Mouse (Mus musculus): ENCODE measurements around the gene Tmem126a. TPM values are rescaled to one million over a fixed set of nuclear protein-coding genes. Genes with fewer than 3 reads are reported as not detected.

Tmem126a gene
- polyA plus RNA-seq, 1 experiment: 0.98 TPM

- H3K4me1 ChIP-seq (ENCODE audit: control insufficient read depth): peaks cover 6% of the 10 kb centered on the region
- H3K4me3 ChIP-seq (replicated peaks): peak within 1 kb of the TSS; percentile 43
- H3K27me3 ChIP-seq (ENCODE audit: control insufficient read depth): peaks cover 14% of the 10 kb centered on the region
- H3K36me3 ChIP-seq (ENCODE audit: control insufficient read depth): no peaks in the 10 kb centered on the region
- H3K9me3 ChIP-seq (ENCODE audit: control insufficient read depth, low read length): no peaks in the 10 kb centered on the region; the same call in 1 of the 2 replicates
- no peak for TF ChIP-seq TAL1 (IDR thresholded peaks at IDR 0.05; ENCODE audit: low read length)
- no peak for TF ChIP-seq GATA1 (IDR thresholded peaks at IDR 0.05; ENCODE audit: low read length)
These were observed 30.7 kb downstream of the Tmem126a start, which contains the start of gene Ccdc89 for GRCm38 (mm10) chr7:90426020-90427001. Ccdc89 (plus strand) TSS chr7:90426577.

- Histone ChIP-seq H3K27me3 (ENCODE audit: control insufficient read depth) (no peaks in the 10 kb centered on the region), H3K36me3 (ENCODE audit: control insufficient read depth) (no peaks in the 10 kb centered on the region), H3K9me3 (ENCODE audit: control insufficient read depth, low read length) (no peaks in the 10 kb centered on the region), H3K4me3 (replicated peaks) (no peak overlapping the region), H3K4me1 (ENCODE audit: control insufficient read depth) (no peaks in the 10 kb centered on the region)
- TF ChIP-seq TAL1 (IDR thresholded peaks at IDR 0.05; ENCODE audit: low read length) (no peak), GATA1 (IDR thresholded peaks at IDR 0.05; ENCODE audit: low read length) (no peak)
These were observed 47.1 kb downstream of the Tmem126a start for GRCm38 (mm10) chr7:90409934-90410333.

Other genes starting within 250 kb of the Tmem126a start
- not detected in 2 replicates for gene Ccdc83, start 191.5 kb downstream of the Tmem126a start, polyA plus RNA-seq (2012)
- gene Sytl2, start 155.0 kb downstream of the Tmem126a start, polyA plus RNA-seq (2012): 0.06 TPM in 1 of 2 replicates, not detected in the other
- gene Ccdc89, start 30.7 kb downstream of the Tmem126a start, polyA plus RNA-seq (2012): not detected in 2 replicates
- gene Crebzf, start 14.5 kb downstream of the Tmem126a start, polyA plus RNA-seq (2012): 2.9 and 3.1 TPM in 2 replicates
- gene Tmem126b, start 18.8 kb upstream of the Tmem126a start, polyA plus RNA-seq (2012): 0.23 and 0.31 TPM in 2 replicates
- 0.02 TPM in 1 of 2 replicates, not detected in the other for gene Dlg2, start 19.4 kb upstream of the Tmem126a start, polyA plus RNA-seq (2012)